Mouse (Mus musculus): ENCODE measurements around the gene Acot11.
A peak's percentile ranks its signal among the peaks of the same experiment; 100 is the strongest.

Gene Acot11

DNA sequence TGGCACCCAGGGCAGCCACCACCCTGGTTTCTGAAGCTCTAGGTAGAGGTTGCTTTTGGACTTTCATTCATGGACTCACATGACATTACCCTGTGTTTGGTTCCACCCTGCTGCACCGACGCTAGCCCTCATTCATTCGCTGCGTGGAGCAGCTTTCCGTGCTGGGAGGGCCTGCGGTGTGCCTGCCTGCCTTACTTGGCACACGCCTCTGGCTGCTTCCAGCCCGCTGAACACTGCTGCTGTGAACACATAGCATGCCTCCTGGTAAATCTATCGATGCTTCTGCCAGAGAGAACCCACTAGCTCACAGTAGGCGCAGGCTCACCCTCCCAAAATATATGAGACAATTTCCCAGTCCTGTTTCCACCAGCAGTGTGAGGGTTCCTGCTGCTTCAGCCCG lies 100.4 kb downstream of the Acot11 start:
- Histone ChIP-seq H3K27me3 (ENCODE audit: control insufficient read depth, insufficient read depth, low read length, poor library complexity, severe bottlenecking) (no peaks in the 10 kb centered on the region), H3K36me3 (ENCODE audit: control insufficient read depth, insufficient read depth, low read length, poor library complexity, severe bottlenecking) (no peaks in the 10 kb centered on the region)
- DNase-seq (ENCODE audit: low read depth, low spot score): no peak

- Histone ChIP-seq H3K27me3 (ENCODE audit: control insufficient read depth, insufficient read depth, low read length, poor library complexity, severe bottlenecking) (no peaks in the 10 kb centered on the region), H3K36me3 (ENCODE audit: control insufficient read depth, insufficient read depth, low read length, poor library complexity, severe bottlenecking) (no peaks in the 10 kb centered on the region)
- no peak for DNase-seq (ENCODE audit: low read depth, low spot score)
Observed at GRCm38 (mm10) chr4:106703956-106704355, 100.8 kb downstream of the Acot11 start.

DNA sequence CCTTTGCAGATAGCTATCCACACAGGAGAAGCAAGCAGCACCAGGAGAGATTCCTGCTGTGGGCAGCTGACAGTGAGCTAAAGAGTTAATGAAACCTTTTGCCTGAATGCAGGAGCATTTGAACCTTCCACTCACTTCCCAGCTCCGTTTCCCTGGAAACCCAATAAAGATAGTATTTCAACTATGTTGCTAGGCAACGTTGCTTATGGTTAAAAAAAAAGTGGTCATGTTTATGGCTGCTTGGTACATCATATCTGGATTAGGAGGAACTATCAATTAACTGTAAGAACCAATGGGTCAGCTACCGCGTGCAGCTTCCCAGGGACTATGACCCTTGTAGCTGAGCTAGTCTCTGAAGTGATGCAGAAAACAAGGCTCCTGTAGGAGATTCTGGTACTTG lies 104.0 kb downstream of the Acot11 start:
- no peak for DNase-seq (ENCODE audit: low read depth, low spot score)
- Histone ChIP-seq H3K36me3 (ENCODE audit: control insufficient read depth, insufficient read depth, low read length, poor library complexity, severe bottlenecking) (no peaks in the 10 kb centered on the region), H3K27me3 (ENCODE audit: control insufficient read depth, insufficient read depth, low read length, poor library complexity, severe bottlenecking) (no peaks in the 10 kb centered on the region)

GRCm38 (mm10) chr4:106699989-106700388 lies 104.8 kb downstream of the Acot11 start:
- Histone ChIP-seq H3K36me3 (ENCODE audit: control insufficient read depth, insufficient read depth, low read length, poor library complexity, severe bottlenecking) (no peaks in the 10 kb centered on the region), H3K27me3 (ENCODE audit: control insufficient read depth, insufficient read depth, low read length, poor library complexity, severe bottlenecking) (no peaks in the 10 kb centered on the region)
- DNase-seq (ENCODE audit: low read depth, low spot score): peak; percentile 47

Data from splenic B cell, adult 2 months (primary cell).